In the genomic region with DNA sequence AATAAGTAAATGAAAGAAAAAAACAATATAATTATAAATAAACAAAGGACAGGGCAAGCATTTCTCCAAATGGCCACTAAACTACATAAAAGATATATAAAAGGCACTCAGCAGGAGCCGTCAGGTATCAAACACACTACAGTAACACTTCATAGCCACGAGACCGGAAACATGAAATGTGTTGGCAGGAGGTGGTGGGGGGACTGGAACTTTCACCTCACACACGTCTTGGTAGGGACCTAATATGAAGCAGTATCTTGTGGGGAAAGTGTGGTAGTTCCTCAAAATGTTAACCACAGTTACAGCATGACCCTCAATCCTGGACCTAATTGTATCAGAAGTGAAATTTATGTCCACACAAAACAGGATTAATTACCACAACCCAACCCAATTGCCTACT, we compare ENCODE assay signal across 27 mouse cellular contexts. TPM values are rescaled to one million over a fixed set of nuclear protein-coding genes. Genes with fewer than 3 reads are reported as not detected.
DNase-seq lines count a peak whose midpoint lies in the region; ATAC-seq lines count a peak whose summit lies in the region.
"Had no signal": no experiment of that assay in that cellular context is flagged by ENCODE, and none has a peak within 500 bp of the region (broad histone marks: within the 10 kb centered on the region; RNA-seq: fewer than 3 reads in every experiment).

No protein-coding gene starts in this region.

- DNase-seq in thymus, postnatal 25 days, result peak; percentile 16
- DNase-seq in thymus, postnatal 4 days, result no peak
- DNase-seq in T-cell, adult 2 months (ENCODE audit: low spot score), result peak; percentile 39
- DNase-seq in splenic B cell, adult 2 months (ENCODE audit: low read depth, low spot score), result peak; percentile 69
- DNase-seq in adipocyte (ENCODE audit: low spot score), result no peak
- no peak for DNase-seq in right cerebral cortex, postnatal 10 days (ENCODE audit: low spot score in 2 of 2)
- DNase-seq: cerebellum, adult 11-12 months; cerebellum, postnatal 14 days; kidney, adult 11 months; liver; lung, postnatal 36 days had no signal

- H3K27ac ChIP-seq in intestine, embryonic 15.5 days, result no peak overlapping the region
- H3K27ac ChIP-seq: embryonic facial prominence, embryonic 12.5 days; forebrain, embryonic 12.5 days; heart, embryonic 10.5 days; hindbrain, embryonic 10.5 days; left cerebral cortex, adult 2 months; limb, embryonic 10.5 days; liver, embryonic 15.5 days; lung, embryonic 15.5 days; midbrain, embryonic 15.5 days; neural tube, embryonic 15.5 days; stomach, embryonic 15.5 days had no signal

- no peaks in the 10 kb centered on the region for H3K27me3 ChIP-seq in splenic B cell, adult 2 months (ENCODE audit: control insufficient read depth, insufficient read depth, low read length, poor library complexity, severe bottlenecking)
- H3K27me3 ChIP-seq in intestine, embryonic 15.5 days (replicated peaks), result no peaks in the 10 kb centered on the region
- H3K27me3 ChIP-seq: embryonic facial prominence, embryonic 12.5 days; forebrain, embryonic 12.5 days; liver, embryonic 15.5 days; lung, embryonic 15.5 days; midbrain, embryonic 15.5 days; neural tube, embryonic 15.5 days; Patski; stomach, embryonic 15.5 days had no signal

- H3K4me2 ChIP-seq in intestine, embryonic 15.5 days (replicated peaks), result no peak overlapping the region
- H3K4me2 ChIP-seq: embryonic facial prominence, embryonic 12.5 days; forebrain, embryonic 12.5 days; liver, embryonic 15.5 days; lung, embryonic 15.5 days; midbrain, embryonic 15.5 days; neural tube, embryonic 15.5 days; stomach, embryonic 15.5 days had no signal

- H3K4me3 ChIP-seq in intestine, embryonic 15.5 days (replicated peaks), result no peak overlapping the region
- H3K4me3 ChIP-seq: embryonic facial prominence, embryonic 12.5 days; forebrain, embryonic 12.5 days; heart, embryonic 10.5 days; hindbrain, embryonic 10.5 days; left cerebral cortex, adult 2 months; limb, embryonic 10.5 days; liver, embryonic 15.5 days; lung, embryonic 15.5 days; midbrain, embryonic 15.5 days; neural tube, embryonic 15.5 days; stomach, embryonic 15.5 days had no signal

- 90% methylated on average over 4 of the region's 4 CpGs for WGBS in intestine, embryonic 15.5 days

- no peak overlapping the region for H3K9ac ChIP-seq in intestine, embryonic 15.5 days
- H3K9ac ChIP-seq: embryonic facial prominence, embryonic 12.5 days; forebrain, embryonic 12.5 days; liver, embryonic 15.5 days; lung, embryonic 15.5 days; midbrain, embryonic 15.5 days; neural tube, embryonic 15.5 days; stomach, embryonic 15.5 days had no signal

- H3K9me3 ChIP-seq in intestine, embryonic 15.5 days, result no peaks in the 10 kb centered on the region
- H3K9me3 ChIP-seq: embryonic facial prominence, embryonic 12.5 days; forebrain, embryonic 12.5 days; heart, embryonic 10.5 days; hindbrain, embryonic 10.5 days; limb, embryonic 10.5 days; liver, embryonic 15.5 days; lung, embryonic 15.5 days; midbrain, embryonic 15.5 days; neural tube, embryonic 15.5 days; stomach, embryonic 15.5 days had no signal

- no peaks in the 10 kb centered on the region for H3K4me1 ChIP-seq in intestine, embryonic 15.5 days (replicated peaks)
- H3K4me1 ChIP-seq: embryonic facial prominence, embryonic 12.5 days; forebrain, embryonic 12.5 days; liver, embryonic 15.5 days; midbrain, embryonic 15.5 days; neural tube, embryonic 15.5 days; stomach, embryonic 15.5 days had no signal

- no peaks in the 10 kb centered on the region; the same call in 1 of the 2 replicates for H3K36me3 ChIP-seq in splenic B cell, adult 2 months (ENCODE audit: control insufficient read depth, insufficient read depth, low read length, poor library complexity, severe bottlenecking)
- peaks cover 69% of the 10 kb centered on the region for H3K36me3 ChIP-seq in intestine, embryonic 15.5 days

- peak; percentile 54 for ATAC-seq in inflammation-experienced regulatory T-cells, adult 6 months
- ATAC-seq in intestine, embryonic 15.5 days, result no peak
- ATAC-seq: hindbrain, embryonic 16.5 days; midbrain, embryonic 15.5 days; Patski had no signal

RNA-seq across cellular contexts. Expression of a gene that starts 5.7 kb away (rescaled TPM):
- polyA plus RNA-seq in inflammation-experienced regulatory T-cells, adult 6 months (2017; shearing (Covaris generic)), result 10 to 100 TPM; 58.8 to 82.4 (median 67.8) TPM
- polyA plus RNA-seq in intestine, embryonic 15.5 days (2015; fragmentation: Nextera tagmentation; extraction: Ambion mirVana), result 1.00 and 1.0 TPM in 2 replicates

RNA-seq across cellular contexts. Expression of a gene that starts 21.4 kb away (rescaled TPM):
- polyA plus RNA-seq in inflammation-experienced regulatory T-cells, adult 6 months (2017; shearing (Covaris generic)), result 10 to 100 TPM; 15.0 to 28.4 (median 15.6) TPM
- polyA plus RNA-seq in intestine, embryonic 15.5 days (2015; fragmentation: Nextera tagmentation; extraction: Ambion mirVana), result 12.5 and 15.1 TPM in 2 replicates

RNA-seq across cellular contexts. Expression of a gene that starts 54.6 kb away (rescaled TPM):
- 10 to 100 TPM in 1 of 3 experiments, 1 to 10 TPM in 2; 2.8 to 10.9 (median 5.0) TPM for polyA plus RNA-seq in inflammation-experienced regulatory T-cells, adult 6 months (2017; shearing (Covaris generic))
- 2.7 and 2.9 TPM in 2 replicates for polyA plus RNA-seq in intestine, embryonic 15.5 days (2015; fragmentation: Nextera tagmentation; extraction: Ambion mirVana)
- polyA plus RNA-seq: urinary bladder, adult 2 months had no signal

Comparison
In these comparisons a context has a peak if more than half of its experiments do, and no peak if none do; other contexts are left out.
1. DNase-seq: peak in thymus, postnatal 25 days (single experiment), T-cell, adult 2 months (single experiment) and splenic B cell, adult 2 months (single experiment); none in thymus, postnatal 4 days (single experiment), adipocyte (single experiment) and right cerebral cortex, postnatal 10 days (0 of 2).
2. RNA of a gene that starts 5.7 kb away (polyA plus RNA-seq): 58.8 to 82.4 TPM in inflammation-experienced regulatory T-cells, adult 6 months; 1.00 to 1.0 TPM in intestine, embryonic 15.5 days; every median in the first group is over 10 times any median in the second.